Mouse (Mus musculus): ENCODE data around the gene 4921539E11Rik.

GRCm38 (mm10) chr4:103208553-103208952 lies 82.1 kb downstream of the 4921539E11Rik start:
- no peak for TF ChIP-seq CTCF (IDR thresholded peaks at IDR 0.05; ENCODE audit: low read depth, low read length)
- no peak for TF ChIP-seq POLR2A (IDR thresholded peaks at IDR 0.05; ENCODE audit: insufficient read depth, low read length)
